Mouse (Mus musculus): ENCODE data around the gene Bud23. TPM values are rescaled to one million over a fixed set of nuclear protein-coding genes. Genes with fewer than 3 reads are reported as not detected.
"Not testable (repeated sequence)": the region's sequence is repeated elsewhere in the genome, so short reads cannot be mapped to it uniquely, and the experiment has no call there.

Bud23 gene
- total RNA-seq (2012; rRNA removed) = 110 and 112 TPM in 2 replicates

GRCm38 (mm10) chr5:135064909-135065446, at the start of gene Bud23:
Bud23 (minus strand) TSS chr5:135064959.
- H3K27ac ChIP-seq (ENCODE audit: insufficient read depth, low read depth, low read length, poor library complexity, severe bottlenecking); H3K36me3 ChIP-seq (ENCODE audit: control insufficient read depth, insufficient read depth, low read length, poor library complexity, severe bottlenecking); H3K4me1 ChIP-seq (ENCODE audit: control insufficient read depth in 2 of 2, insufficient read depth in 2 of 2, low read length in 2 of 2, poor library complexity in 1 of 2); DNase-seq (ENCODE audit: low read depth, low spot score); in situ Hi-C loops (cut with MboI; ENCODE audit: low sequenced_read_pairs in 2 of 2, unreplicated experiment in 2 of 2); H3K9me3 ChIP-seq (ENCODE audit: control insufficient read depth, insufficient read depth, low read depth, low read length): not testable (repeated sequence)
- Histone ChIP-seq H3K4me3 (ENCODE audit: insufficient read depth in 1 of 2, low read depth in 1 of 2, low read length in 2 of 2, poor library complexity in 1 of 2, severe bottlenecking in 1 of 2) (peak within 1 kb of the TSS; percentile 90 to 99), H3K9ac (ENCODE audit: insufficient read depth, low read depth, low read length, poor library complexity, severe bottlenecking) (peak within 1 kb of the TSS; percentile 80)

GRCm38 (mm10) chr5:135113782-135114181, 49.0 kb upstream of the Bud23 start:
- Histone ChIP-seq H3K4me1 (ENCODE audit: control insufficient read depth in 2 of 2, insufficient read depth in 2 of 2, low read length in 2 of 2, poor library complexity in 1 of 2) (peaks cover 0 to 13% of the 10 kb centered on the region in 2 experiments; a peak in 3 of 4 replicates), H3K4me3 (ENCODE audit: insufficient read depth in 1 of 2, low read depth in 1 of 2, low read length in 2 of 2, poor library complexity in 1 of 2, severe bottlenecking in 1 of 2) (no peak overlapping the region), H3K36me3 (ENCODE audit: control insufficient read depth, insufficient read depth, low read length, poor library complexity, severe bottlenecking) (no peaks in the 10 kb centered on the region), H3K9me3 (ENCODE audit: control insufficient read depth, insufficient read depth, low read depth, low read length) (no peaks in the 10 kb centered on the region), H3K27ac (ENCODE audit: insufficient read depth, low read depth, low read length, poor library complexity, severe bottlenecking) (no peak overlapping the region), H3K9ac (ENCODE audit: insufficient read depth, low read depth, low read length, poor library complexity, severe bottlenecking) (no peak overlapping the region)
- no peak for TF ChIP-seq ZC3H11A (IDR thresholded peaks at IDR 0.05; ENCODE audit: borderline replicate concordance, low read depth, low read length)
- TF ChIP-seq MAFK (IDR thresholded peaks at IDR 0.05; ENCODE audit: insufficient read depth, low read depth, low read length) = no peak
- TF ChIP-seq ZNF384 (IDR thresholded peaks at IDR 0.05; ENCODE audit: low read depth, low read length) = no peak
- no peak for TF ChIP-seq HCFC1 (IDR thresholded peaks at IDR 0.05; ENCODE audit: borderline replicate concordance, insufficient read depth, low read length)
- no peak for TF ChIP-seq CHD2 (IDR thresholded peaks at IDR 0.05; ENCODE audit: low read depth, low read length)
- in situ Hi-C loops (cut with MboI; ENCODE audit: low sequenced_read_pairs in 2 of 2, unreplicated experiment in 2 of 2) = no loop called here
- DNase-seq (ENCODE audit: low read depth, low spot score) = no peak

GRCm38 (mm10) chr5:135109976-135110375, 45.2 kb upstream of the Bud23 start:
- H3K27ac ChIP-seq (ENCODE audit: insufficient read depth, low read depth, low read length, poor library complexity, severe bottlenecking) = no peak overlapping the region
- no peaks in the 10 kb centered on the region for H3K36me3 ChIP-seq (ENCODE audit: control insufficient read depth, insufficient read depth, low read length, poor library complexity, severe bottlenecking)
- DNase-seq (ENCODE audit: low read depth, low spot score) = no peak
- no peak overlapping the region for H3K4me3 ChIP-seq (ENCODE audit: insufficient read depth in 1 of 2, low read depth in 1 of 2, low read length in 2 of 2, poor library complexity in 1 of 2, severe bottlenecking in 1 of 2)
- H3K9ac ChIP-seq (ENCODE audit: insufficient read depth, low read depth, low read length, poor library complexity, severe bottlenecking) = no peak overlapping the region
- in situ Hi-C loops (cut with MboI; ENCODE audit: low sequenced_read_pairs in 2 of 2, unreplicated experiment in 2 of 2) = no loop called here
- peaks cover 0 to 12% of the 10 kb centered on the region in 2 experiments; a peak in 2 of 4 replicates for H3K4me1 ChIP-seq (ENCODE audit: control insufficient read depth in 2 of 2, insufficient read depth in 2 of 2, low read length in 2 of 2, poor library complexity in 1 of 2)
- H3K9me3 ChIP-seq (ENCODE audit: control insufficient read depth, insufficient read depth, low read depth, low read length) = no peaks in the 10 kb centered on the region
- TF ChIP-seq ZC3H11A (IDR thresholded peaks at IDR 0.05; ENCODE audit: borderline replicate concordance, low read depth, low read length) = no peak
- TF ChIP-seq ZNF384 (IDR thresholded peaks at IDR 0.05; ENCODE audit: low read depth, low read length) = no peak
- TF ChIP-seq CHD2 (IDR thresholded peaks at IDR 0.05; ENCODE audit: low read depth, low read length) = no peak
- TF ChIP-seq HCFC1 (IDR thresholded peaks at IDR 0.05; ENCODE audit: borderline replicate concordance, insufficient read depth, low read length) = no peak
- no peak for TF ChIP-seq MAFK (IDR thresholded peaks at IDR 0.05; ENCODE audit: insufficient read depth, low read depth, low read length)

GRCm38 (mm10) chr5:135109426-135109825, 44.7 kb upstream of the Bud23 start:
- no peaks in the 10 kb centered on the region for H3K36me3 ChIP-seq (ENCODE audit: control insufficient read depth, insufficient read depth, low read length, poor library complexity, severe bottlenecking)
- in situ Hi-C loops (cut with MboI; ENCODE audit: low sequenced_read_pairs in 2 of 2, unreplicated experiment in 2 of 2) = no loop called here
- TF ChIP-seq ZNF384 (IDR thresholded peaks at IDR 0.05; ENCODE audit: low read depth, low read length) (no peak), MAFK (IDR thresholded peaks at IDR 0.05; ENCODE audit: insufficient read depth, low read depth, low read length) (no peak), ZC3H11A (IDR thresholded peaks at IDR 0.05; ENCODE audit: borderline replicate concordance, low read depth, low read length) (no peak), CHD2 (IDR thresholded peaks at IDR 0.05; ENCODE audit: low read depth, low read length) (no peak), HCFC1 (IDR thresholded peaks at IDR 0.05; ENCODE audit: borderline replicate concordance, insufficient read depth, low read length) (no peak)
- no peak overlapping the region for H3K4me3 ChIP-seq (ENCODE audit: insufficient read depth in 1 of 2, low read depth in 1 of 2, low read length in 2 of 2, poor library complexity in 1 of 2, severe bottlenecking in 1 of 2)
- H3K4me1 ChIP-seq (ENCODE audit: control insufficient read depth in 2 of 2, insufficient read depth in 2 of 2, low read length in 2 of 2, poor library complexity in 1 of 2) = peaks cover 0 to 12% of the 10 kb centered on the region in 2 experiments; a peak in 2 of 4 replicates
- H3K9ac ChIP-seq (ENCODE audit: insufficient read depth, low read depth, low read length, poor library complexity, severe bottlenecking) = no peak overlapping the region
- no peak overlapping the region for H3K27ac ChIP-seq (ENCODE audit: insufficient read depth, low read depth, low read length, poor library complexity, severe bottlenecking)
- H3K9me3 ChIP-seq (ENCODE audit: control insufficient read depth, insufficient read depth, low read depth, low read length) = no peaks in the 10 kb centered on the region
- DNase-seq (ENCODE audit: low read depth, low spot score) = no peak

- peaks cover 0 to 12% of the 10 kb centered on the region in 2 experiments; a peak in 2 of 4 replicates for H3K4me1 ChIP-seq (ENCODE audit: control insufficient read depth in 2 of 2, insufficient read depth in 2 of 2, low read length in 2 of 2, poor library complexity in 1 of 2)
- in situ Hi-C loops (cut with MboI; ENCODE audit: low sequenced_read_pairs in 2 of 2, unreplicated experiment in 2 of 2) = no loop called here
- DNase-seq (ENCODE audit: low read depth, low spot score) = no peak
- no peaks in the 10 kb centered on the region for H3K36me3 ChIP-seq (ENCODE audit: control insufficient read depth, insufficient read depth, low read length, poor library complexity, severe bottlenecking)
- TF ChIP-seq CHD2 (IDR thresholded peaks at IDR 0.05; ENCODE audit: low read depth, low read length) (no peak), HCFC1 (IDR thresholded peaks at IDR 0.05; ENCODE audit: borderline replicate concordance, insufficient read depth, low read length) (no peak), ZC3H11A (IDR thresholded peaks at IDR 0.05; ENCODE audit: borderline replicate concordance, low read depth, low read length) (no peak), ZNF384 (IDR thresholded peaks at IDR 0.05; ENCODE audit: low read depth, low read length) (no peak), MAFK (IDR thresholded peaks at IDR 0.05; ENCODE audit: insufficient read depth, low read depth, low read length) (no peak)
- no peaks in the 10 kb centered on the region for H3K9me3 ChIP-seq (ENCODE audit: control insufficient read depth, insufficient read depth, low read depth, low read length)
- H3K27ac ChIP-seq (ENCODE audit: insufficient read depth, low read depth, low read length, poor library complexity, severe bottlenecking) = no peak overlapping the region
- H3K4me3 ChIP-seq (ENCODE audit: insufficient read depth in 1 of 2, low read depth in 1 of 2, low read length in 2 of 2, poor library complexity in 1 of 2, severe bottlenecking in 1 of 2) = no peak overlapping the region; a peak in 1 of 4 replicates
- no peak overlapping the region for H3K9ac ChIP-seq (ENCODE audit: insufficient read depth, low read depth, low read length, poor library complexity, severe bottlenecking)
Measured at GRCm38 (mm10) chr5:135109017-135109416, 44.3 kb upstream of the Bud23 start.

All from ES-E14 (cell line).